Mouse (Mus musculus) left cerebral cortex, adult 6 months (tissue): ENCODE results near the gene Ces2f. TPM values are rescaled to one million over a fixed set of nuclear protein-coding genes. Genes with fewer than 3 reads are reported as not detected.

Experiments
- long read RNA-seq, 2 experiments: library from polyadenylated mRNA; unstranded; transcript quantifications; one replicate each; pipeline ENCODE4 v2.0.0; 2019 to 2020
- polyA plus RNA-seq: library from polyadenylated mRNA; unstranded; fragments of <200 nt; fragmentation: Nextera tagmentation; gene quantifications from 2 replicates; pipeline ENCODE4 v1.2.3, GENCODE M21; 2021

Gene Ces2f
- polyA plus RNA-seq = not detected in 2 replicates
- long read RNA-seq, experiment 1 = 0 reads
- long read RNA-seq, experiment 2 = 0 reads

DNA sequence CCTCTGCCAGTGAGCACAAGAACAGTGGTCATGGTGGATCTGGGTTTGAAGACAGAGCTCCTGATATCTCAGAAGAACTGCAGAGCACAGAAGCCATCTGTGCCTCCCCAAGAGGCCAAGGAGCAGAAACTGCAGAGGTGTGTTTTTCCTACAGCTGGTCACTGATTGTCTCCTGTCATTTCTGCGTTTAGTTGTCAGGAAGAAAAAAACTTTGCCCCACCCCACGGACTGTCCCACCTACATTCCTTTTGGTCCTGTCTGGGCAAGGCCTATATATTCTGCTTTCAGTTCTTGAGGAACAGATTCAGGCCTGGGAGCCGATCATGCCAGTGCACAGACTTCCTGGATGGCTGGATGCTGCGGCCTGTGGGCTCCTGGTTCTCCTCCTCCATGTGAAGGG is at the start of gene Ces2f:
Gene Ces2f (plus strand): TSS at position 301 of the 400 bp plus-strand sequence.

GRCm38 (mm10) chr8:104925972-104926596 is 21.1 kb upstream of the Ces2f start, which contains the start of gene Ces2e:
TSS of gene Ces2e (plus strand) at chr8:104926260.

GRCm38 (mm10) chr8:104961537-104961961 is 14.4 kb downstream of the Ces2f start, which contains the start of gene Ces2g:
TSS of gene Ces2g (plus strand) at chr8:104961718.

GRCm38 (mm10) chr8:105000586-105000985 is 53.4 kb downstream of the Ces2f start, which contains the start of gene Ces2h:
TSS of gene Ces2h (plus strand) at chr8:105000853.

Other genes starting within 250 kb of the Ces2f start
- gene Ces2a, start 213.4 kb upstream of the Ces2f start, polyA plus RNA-seq = not detected in 2 replicates
- gene Ces2b, start 115.8 kb upstream of the Ces2f start, polyA plus RNA-seq = 0.08 and 0.10 TPM in 2 replicates
- gene Ces2c, start 100.3 kb upstream of the Ces2f start, polyA plus RNA-seq = not detected in 2 replicates
- gene Ces2e, start 21.1 kb upstream of the Ces2f start, polyA plus RNA-seq = not detected in 2 replicates
- 0.13 and 0.28 TPM in 2 replicates for gene Ces2g, start 14.4 kb downstream of the Ces2f start, polyA plus RNA-seq
- gene Ces2h, start 53.5 kb downstream of the Ces2f start, polyA plus RNA-seq = not detected in 2 replicates
- gene Ces3a, start 101.2 kb downstream of the Ces2f start, polyA plus RNA-seq = not detected in 2 replicates
- gene Ces3b, start 136.4 kb downstream of the Ces2f start, polyA plus RNA-seq = not detected in 2 replicates
- gene Ces4a, start 184.4 kb downstream of the Ces2f start, polyA plus RNA-seq = not detected in 2 replicates
- 8.5 and 10.8 TPM in 2 replicates for gene Cbfb, start 223.3 kb downstream of the Ces2f start, polyA plus RNA-seq